Mouse (Mus musculus) embryonic stem cell, embryonic (primary cell): ENCODE measurements around the gene Pzp.

ENCODE experiments used
- CTCF ChIA-PET, 4 experiments: fragments of 300-600 bp in 2 of 4; fragments of 350-600 bp in 2 of 4; sonication (Branson Sonifier 250); formaldehyde crosslinking; loops; one replicate each; lab custom pipeline; 2022; ENCODE audit warnings: inconsistent platforms in 2 of 4; lab: Charles Lee
- POLR2A ChIA-PET, 4 experiments: fragments of 300-600 bp in 2 of 4; fragments of 350-600 bp in 2 of 4; sonication (Branson Sonifier 250); formaldehyde crosslinking; loops; one replicate each; lab custom pipeline; 2022; ENCODE audit warnings: antibody characterized with exemption in 4 of 4, inconsistent platforms in 1 of 4; lab: Charles Lee

Gene Pzp

DNA sequence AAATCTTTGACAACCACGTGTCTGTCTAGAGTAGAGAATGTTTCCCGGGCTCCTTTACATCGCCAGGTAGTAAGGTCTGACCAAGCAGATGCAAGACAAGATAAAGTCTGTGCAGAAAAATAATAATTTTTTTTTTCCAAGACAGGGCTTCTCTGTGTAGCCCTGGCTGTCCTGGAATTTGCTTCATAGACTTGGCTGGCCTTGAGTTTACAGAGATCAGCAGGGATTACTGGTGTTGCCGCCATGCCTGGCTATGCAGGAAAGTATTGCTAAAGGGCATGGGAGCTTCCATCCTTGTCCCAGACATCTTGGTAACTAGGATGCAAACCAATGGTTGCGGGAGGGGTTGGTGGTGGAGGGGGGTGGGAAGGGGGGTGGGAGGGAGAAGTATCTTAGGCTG is 69.3 kb downstream of the Pzp start:
- POLR2A ChIA-PET, result interaction anchor here in 3 of 4 experiments (1.0 to 10.2 kb wide), 13 partner anchors 9 to 257 kb away, joined by 3 to 233 read pairs (median 10); partner anchors contain the start of gene Itfg2 (in 2 of the 3)
- CTCF ChIA-PET, result interaction anchor here in 3 of 4 experiments (0.6 to 1.8 kb wide), 4 partner anchors 10 to 171 kb away, joined by 3 to 5 read pairs (median 4); no protein-coding TSS in a partner anchor

DNA sequence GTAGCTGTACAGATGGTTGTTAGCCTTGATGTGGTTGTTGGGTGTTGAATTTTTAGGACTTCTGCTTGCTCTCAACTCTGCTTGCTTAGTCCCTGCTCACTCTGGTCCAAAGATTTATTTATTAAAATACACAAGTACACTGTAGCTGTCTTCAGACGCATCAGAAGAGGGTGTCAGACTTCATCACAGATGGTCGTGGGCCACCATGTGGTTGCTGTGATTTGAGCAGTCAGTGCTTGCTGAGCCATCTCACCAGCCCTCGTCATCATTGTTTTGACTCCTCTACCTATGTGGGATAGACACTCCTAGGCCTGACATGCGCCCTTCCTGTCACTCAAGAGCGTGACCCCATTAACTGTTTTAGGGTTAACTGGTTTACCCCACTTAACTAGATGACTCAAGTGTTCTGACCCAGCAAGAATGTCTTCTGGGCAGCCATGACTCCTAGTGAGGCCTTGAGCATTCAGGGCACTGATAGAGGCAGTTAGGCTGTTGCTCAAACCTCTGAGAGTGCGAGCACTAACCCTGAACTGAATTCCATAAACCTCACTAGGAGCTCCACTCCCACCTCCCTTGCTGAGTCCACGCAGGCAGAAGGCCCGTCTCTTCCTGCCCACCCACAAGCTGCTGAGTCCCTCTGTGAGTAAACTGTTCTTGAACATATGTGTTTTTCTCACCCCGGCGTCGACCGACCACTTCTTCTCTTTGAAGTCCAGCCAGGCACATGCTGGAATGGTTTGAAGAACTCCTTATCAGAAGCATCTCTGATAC is 70.5 kb downstream of the Pzp start:
- POLR2A ChIA-PET, result interaction anchor here (0.9 to 10.2 kb wide), 16 partner anchors 10 to 256 kb away, joined by 3 to 233 read pairs (median 6); partner anchors contain the start of gene Itfg2 (in 2 of the 4)

DNA sequence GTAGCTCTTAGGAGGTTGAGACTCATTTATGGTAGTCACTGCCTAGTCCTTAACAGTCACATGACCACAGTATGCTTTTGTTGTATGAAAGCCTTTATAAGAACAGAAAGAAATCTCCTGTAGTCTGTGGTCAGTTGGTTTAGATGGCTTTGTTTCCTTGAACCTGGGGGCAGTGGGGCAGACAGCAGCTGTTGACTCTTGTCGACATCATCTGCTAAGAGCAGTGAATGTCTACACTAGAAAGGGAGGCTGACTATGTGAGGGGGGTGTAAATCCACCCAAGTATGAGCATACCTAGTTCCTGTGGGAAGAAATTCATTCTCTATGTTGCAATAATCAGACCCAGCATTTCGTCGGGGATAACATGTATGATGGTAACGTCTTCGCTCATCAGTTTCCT is 79.5 kb downstream of the Pzp start:
- POLR2A ChIA-PET, result interaction anchor here (0.8 to 5.9 kb wide), 23 partner anchors 11 to 165 kb away, joined by 3 to 126 read pairs (median 15); partner anchors contain the start of genes Itfg2 (in 3 of the 4) and Tulp3 (in 1 of the 4)
- CTCF ChIA-PET, result interaction anchor here in 3 of 4 experiments (1.1 to 2.8 kb wide), 5 partner anchors 15 to 22 kb away, joined by 3 to 41 read pairs (median 7); no protein-coding TSS in a partner anchor

More for the DNA sequence above, 70.5 kb downstream of the Pzp start:
- CTCF ChIA-PET, result interaction anchor here (0.7 to 1.9 kb wide), 7 partner anchors 10 to 23 kb away, joined by 3 to 12 read pairs (median 5); no protein-coding TSS in a partner anchor

DNA sequence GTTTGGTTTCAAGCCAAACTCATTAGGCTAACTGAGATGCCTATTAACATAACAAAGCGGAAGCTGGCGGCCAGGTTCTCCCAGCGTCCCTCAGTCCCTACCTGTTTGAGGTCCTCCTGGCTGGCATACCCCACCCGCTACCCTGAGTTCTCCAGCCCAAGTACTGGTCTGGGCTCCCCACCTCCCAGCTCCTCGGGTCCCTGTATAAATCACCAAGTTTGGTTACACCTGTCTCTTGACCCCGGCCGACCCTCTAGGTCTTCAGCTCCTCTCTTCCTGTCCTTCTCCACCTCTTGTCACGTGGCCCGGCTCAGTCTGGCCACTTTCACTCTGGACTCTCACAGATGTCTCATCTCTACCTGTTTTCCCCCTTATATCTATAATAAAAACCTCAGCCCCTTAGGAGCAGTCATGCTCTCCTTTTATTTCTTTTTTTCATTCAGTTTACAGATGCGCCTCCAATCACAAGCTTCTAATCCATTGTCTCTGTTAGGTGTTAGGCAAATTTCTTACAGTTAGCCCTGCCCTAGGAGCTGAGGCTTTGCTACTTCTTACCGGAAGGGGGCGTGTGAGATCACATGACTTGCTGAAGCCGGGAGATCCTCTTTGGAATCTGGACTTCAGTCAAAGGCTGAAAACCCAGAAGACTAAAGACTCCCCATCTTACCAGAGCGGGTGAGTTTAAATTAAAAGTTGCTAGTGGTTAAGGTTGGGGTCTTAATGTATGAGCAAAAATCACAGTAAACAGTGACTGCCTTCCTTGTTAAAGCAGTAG is 80.6 kb downstream of the Pzp start:
- CTCF ChIA-PET, result interaction anchor here (0.6 to 2.8 kb wide), 31 partner anchors 9 to 308 kb away, joined by 3 to 41 read pairs (median 5); partner anchors contain the start of gene Itfg2 (in 1 of the 4)
- POLR2A ChIA-PET, result interaction anchor here (0.5 to 5.9 kb wide), 64 partner anchors 9 to 340 kb away, joined by 3 to 126 read pairs (median 6); partner anchors contain the start of genes Itfg2 (in 3 of the 4) and Tulp3 (in 2 of the 4)

DNA sequence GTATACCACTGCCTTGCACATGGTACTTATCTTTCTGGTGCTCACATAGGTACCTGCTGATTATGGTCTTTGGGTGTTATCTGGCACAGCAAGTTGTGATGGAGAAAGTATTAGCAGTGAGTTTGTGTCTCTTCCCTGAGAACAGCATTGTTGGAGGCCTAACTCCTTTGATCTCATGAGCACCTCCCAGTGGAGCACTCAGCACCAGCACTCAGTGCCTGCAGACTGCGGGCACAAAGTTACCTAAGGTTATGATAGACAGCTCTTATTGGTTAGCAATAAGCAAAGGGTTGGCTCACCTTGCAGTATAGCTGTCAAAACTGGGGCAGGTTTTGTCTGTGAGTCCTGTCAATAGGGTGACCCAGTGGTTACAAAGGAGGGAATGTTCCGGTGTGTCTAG is 86.3 kb downstream of the Pzp start:
- POLR2A ChIA-PET, result interaction anchor here in 3 of 4 experiments (0.6 to 2.0 kb wide), 13 partner anchors 11 to 1663 kb away, joined by 3 to 14 read pairs (median 3); partner anchors contain the start of gene Itfg2 (in 2 of the 3)
- CTCF ChIA-PET, result interaction anchor here in 1 of 4 experiments (0.7 kb wide), 1 partner anchor 26 kb away, joined by 3 read pairs; no protein-coding TSS in a partner anchor

DNA sequence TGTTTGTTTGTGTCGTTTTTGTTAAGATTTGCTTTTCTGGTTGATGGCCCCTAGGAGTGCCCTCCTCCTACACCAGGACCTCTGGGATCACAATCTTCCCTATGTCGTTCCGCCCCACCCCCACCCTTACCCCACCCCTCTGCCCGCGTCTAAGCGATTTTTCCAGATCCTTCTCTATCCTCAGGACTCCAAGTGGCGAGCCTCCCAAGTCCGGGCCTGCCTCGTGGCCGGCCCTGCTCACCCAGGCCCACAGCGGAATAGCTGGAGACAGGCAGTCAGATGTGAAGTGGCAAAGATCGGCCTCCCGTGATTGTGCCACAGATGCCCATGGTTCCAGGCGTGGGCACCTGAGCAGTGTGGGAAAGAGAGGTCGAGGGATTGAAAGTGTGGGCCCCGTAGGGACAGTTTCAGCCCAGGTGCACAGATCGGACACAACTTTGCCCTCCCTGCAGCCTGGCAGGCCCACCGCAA is 87.6 kb downstream of the Pzp start:
- CTCF ChIA-PET, result no interaction called here
- POLR2A ChIA-PET, result interaction anchor here in 3 of 4 experiments (0.5 to 2.0 kb wide), 8 partner anchors 10 to 217 kb away, joined by 3 to 14 read pairs (median 3); partner anchors contain the start of gene Itfg2 (in 1 of the 3)

DNA sequence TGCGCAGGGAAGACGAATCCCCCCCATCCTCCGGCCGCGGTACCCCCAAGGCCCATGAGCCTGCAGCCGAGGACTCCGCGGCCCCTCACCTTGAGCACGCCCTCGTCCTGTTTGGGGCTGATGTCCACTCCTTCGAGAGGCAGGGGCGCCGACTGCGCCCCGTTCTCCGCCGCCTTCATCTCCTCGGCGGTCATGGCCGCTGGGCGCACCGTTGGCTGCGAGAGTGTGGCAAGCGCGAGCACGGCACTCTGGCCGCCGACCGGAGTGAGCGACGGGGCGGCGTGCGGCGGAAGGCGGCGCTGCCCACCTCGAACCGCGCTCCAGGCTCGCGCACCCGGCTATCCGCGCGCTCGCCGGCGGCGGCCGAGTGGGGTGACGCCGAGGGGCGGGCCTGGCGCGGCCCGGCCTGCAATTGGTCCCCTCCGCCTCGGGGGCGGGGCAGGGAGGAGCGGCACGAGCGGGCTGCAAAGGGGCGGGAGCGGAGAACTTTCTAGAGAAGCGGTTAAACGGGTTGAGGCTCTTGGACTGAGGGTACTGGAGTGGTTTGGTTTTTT is 88.1 kb downstream of the Pzp start, which contains the start of gene Fkbp4:
TSS of gene Fkbp4 (minus strand) at position 361 of the 554 bp plus-strand sequence.
- ChIA-PET CTCF (no interaction called here), POLR2A (interaction anchor here in 2 of 4 experiments (0.6 to 2.0 kb wide), 4 partner anchors 13 to 217 kb away, joined by 3 to 14 read pairs (median 6); partner anchors contain the start of gene Itfg2 (in 1 of the 2))

DNA sequence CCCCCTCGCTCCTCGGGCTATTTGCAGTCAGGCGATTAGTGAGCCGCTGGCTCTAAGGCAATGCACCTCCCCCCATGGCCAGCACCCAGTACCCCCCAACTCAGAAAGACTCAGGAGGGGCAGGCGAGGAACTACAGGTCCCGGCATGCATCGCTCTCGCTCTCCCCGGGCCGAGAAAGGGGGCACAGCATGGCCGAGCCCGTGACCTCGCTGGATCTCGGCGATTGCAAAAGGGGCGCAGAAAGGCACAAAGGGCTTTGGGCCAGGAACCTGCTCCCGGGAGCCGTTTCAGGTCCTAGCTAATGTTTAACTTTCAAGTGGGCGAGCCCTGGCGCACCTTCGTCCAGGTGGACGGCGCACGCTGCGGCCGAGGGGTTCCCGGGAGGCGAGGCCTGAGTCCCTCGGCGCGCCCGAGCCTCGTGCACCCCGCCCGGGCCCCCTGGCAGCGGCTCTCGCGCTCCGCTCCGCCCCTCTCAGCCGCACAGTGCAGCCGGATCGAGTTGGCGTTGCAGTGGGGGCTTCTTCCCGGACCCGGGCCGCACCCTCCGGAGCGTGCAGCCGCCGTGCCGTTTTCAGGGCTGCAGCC is 88.7 kb downstream of the Pzp start:
- POLR2A ChIA-PET, result interaction anchor here in 1 of 4 experiments (0.6 kb wide), 1 partner anchor 12 kb away, joined by 3 read pairs; no protein-coding TSS in a partner anchor
- CTCF ChIA-PET, result no interaction called here

DNA sequence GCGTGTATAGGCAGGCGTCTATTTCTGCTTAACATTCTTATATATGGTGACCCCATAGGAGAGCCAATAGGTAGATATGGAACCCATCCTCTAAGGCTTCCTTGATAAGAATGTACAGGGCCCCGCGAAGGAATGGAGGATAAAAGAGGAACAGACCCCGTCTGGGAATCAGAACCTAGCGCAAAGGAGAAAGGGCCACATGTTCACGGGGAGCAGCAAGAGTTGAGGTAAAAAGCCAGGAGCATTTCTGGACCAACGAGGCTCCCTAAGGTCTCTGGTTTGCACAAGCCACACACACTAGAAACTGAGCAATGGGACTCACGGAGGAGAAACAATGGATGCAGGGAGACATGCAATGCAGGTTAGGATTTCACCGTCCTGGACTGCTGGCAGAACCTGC is 89.2 kb downstream of the Pzp start:
- POLR2A ChIA-PET, result interaction anchor here in 2 of 4 experiments (1.0 to 5.8 kb wide), 7 partner anchors 8 to 40 kb away, joined by 3 to 69 read pairs (median 32); partner anchors contain the start of gene Itfg2 (in 2 of the 2)
- CTCF ChIA-PET, result no interaction called here

DNA sequence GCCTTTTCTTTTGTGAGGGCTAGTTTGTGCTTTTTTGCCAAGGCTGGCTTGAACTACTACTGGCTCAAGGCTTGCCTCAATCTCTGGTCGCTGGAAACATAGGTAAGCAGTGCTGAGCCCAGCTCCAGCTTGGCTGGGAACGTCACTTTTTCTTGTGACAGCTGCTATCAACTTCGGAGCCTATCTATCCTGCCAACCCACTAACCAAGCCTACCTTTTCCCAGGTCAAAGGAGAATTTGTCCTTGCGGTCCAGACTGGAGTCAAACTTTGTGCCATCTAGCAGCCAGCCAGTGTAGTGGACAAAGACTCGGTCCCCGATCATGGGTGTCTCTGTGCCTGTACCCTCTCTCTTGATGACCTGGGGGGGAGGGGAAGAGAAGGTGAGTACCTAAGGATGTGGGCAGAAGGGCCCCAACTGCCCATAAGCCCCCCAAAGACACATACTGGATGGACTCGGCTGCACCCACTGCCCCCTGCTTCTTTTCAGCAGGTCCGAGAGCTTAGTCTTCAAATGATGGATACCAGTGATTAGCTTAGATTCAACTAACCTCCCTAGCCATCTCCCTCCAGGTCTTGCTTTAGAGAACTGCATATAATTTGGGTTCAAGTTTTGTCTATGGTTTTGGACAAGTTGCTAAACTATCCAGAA is 90.0 kb downstream of the Pzp start:
- CTCF ChIA-PET, result interaction anchor here in 1 of 4 experiments (1.4 to 1.5 kb wide), 2 partner anchors 10 to 30 kb away, joined by 4 read pairs; no protein-coding TSS in a partner anchor
- POLR2A ChIA-PET, result interaction anchor here in 3 of 4 experiments (0.7 to 5.8 kb wide), 14 partner anchors 9 to 171 kb away, joined by 3 to 69 read pairs (median 4); partner anchors contain the start of gene Itfg2 (in 2 of the 3)

DNA sequence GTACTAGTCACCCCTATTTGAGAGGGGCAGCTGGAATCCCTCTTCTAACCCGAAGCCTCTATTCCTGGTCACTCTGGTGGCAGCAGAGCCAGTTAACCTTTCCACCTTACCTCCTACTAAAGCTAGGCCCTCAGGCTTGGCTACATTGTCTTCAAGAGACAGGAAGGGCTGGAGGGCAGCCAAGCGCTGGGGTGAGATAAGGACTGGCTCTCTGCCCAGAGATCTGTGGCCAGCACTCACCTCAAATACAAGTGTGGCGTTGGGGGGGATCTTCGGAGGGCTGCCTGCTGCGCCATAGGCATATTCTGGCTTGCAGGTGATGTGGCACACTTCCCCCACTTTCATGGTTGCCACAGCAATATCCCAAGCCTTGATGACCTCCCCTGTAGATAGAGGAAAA is 91.0 kb downstream of the Pzp start:
- POLR2A ChIA-PET, result interaction anchor here in 3 of 4 experiments (0.8 to 5.8 kb wide), 20 partner anchors 10 to 271 kb away, joined by 3 to 69 read pairs (median 7); partner anchors contain the start of gene Itfg2 (in 3 of the 3)

More for the DNA sequence above, 91.0 kb downstream of the Pzp start:
- CTCF ChIA-PET, result interaction anchor here in 1 of 4 experiments (1.4 to 2.5 kb wide), 3 partner anchors 11 to 44 kb away, joined by 4 to 10 read pairs (median 4); no protein-coding TSS in a partner anchor
